Mouse (Mus musculus): ENCODE measurements around the gene Ccdc187.
A peak's percentile ranks its signal among the peaks of the same experiment; 100 is the strongest.

The Ccdc187 gene

DNA sequence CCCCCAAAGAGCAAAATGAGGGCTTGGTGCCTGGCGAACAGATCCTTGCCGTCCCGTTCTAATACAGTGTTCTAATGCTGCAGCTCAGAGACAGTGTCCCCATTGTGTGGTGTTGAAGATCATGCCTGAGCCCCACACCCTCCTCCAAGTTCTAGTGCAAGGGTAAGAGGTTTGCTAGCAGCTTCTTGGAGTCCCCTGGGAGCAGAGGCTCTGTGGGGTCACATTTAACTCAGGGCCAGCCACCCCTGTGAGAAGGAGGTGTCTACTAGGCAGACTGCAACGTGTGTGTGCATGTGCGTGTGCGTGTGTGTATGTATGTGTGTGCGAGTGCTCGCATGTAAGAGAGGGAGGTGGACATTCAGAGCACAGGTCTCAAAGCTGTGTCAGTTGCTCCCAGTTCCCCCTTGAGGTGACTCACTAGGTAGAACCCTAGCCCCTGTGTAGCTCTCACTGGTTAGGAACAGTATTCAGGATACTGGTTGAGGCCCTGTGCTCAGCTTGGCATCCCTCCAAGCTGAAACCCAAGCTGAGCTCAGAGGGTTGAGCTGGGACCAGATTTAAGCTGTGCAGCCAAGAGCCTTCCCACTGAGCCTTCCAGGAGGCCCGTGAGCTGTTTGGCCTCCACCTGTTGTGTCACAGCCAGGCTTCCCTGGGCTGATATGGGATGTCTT is 22.4 kb upstream of the Ccdc187 start:
- DNase-seq (ENCODE audit: low read depth, low spot score) = no peak

DNA sequence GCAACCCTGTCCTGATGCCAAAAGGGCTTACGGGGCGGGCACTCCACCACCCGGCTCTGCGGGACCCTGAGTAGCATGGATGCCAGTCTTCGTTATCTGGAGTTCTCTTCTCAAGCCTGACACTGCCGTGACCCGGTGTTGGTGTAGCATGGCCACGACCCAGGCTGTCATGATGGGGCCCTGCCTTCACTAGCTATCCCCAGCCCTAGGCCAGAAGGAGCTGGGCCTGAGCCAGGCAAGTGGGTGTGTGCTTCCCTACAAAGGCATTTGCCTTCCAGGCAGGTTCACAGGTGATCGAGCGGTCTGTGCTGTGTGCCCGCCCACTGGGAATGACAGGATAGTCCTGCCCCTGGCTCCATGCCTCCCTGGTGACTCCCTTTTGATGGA is 21.6 kb upstream of the Ccdc187 start:
- no peak for DNase-seq (ENCODE audit: low read depth, low spot score)

DNA sequence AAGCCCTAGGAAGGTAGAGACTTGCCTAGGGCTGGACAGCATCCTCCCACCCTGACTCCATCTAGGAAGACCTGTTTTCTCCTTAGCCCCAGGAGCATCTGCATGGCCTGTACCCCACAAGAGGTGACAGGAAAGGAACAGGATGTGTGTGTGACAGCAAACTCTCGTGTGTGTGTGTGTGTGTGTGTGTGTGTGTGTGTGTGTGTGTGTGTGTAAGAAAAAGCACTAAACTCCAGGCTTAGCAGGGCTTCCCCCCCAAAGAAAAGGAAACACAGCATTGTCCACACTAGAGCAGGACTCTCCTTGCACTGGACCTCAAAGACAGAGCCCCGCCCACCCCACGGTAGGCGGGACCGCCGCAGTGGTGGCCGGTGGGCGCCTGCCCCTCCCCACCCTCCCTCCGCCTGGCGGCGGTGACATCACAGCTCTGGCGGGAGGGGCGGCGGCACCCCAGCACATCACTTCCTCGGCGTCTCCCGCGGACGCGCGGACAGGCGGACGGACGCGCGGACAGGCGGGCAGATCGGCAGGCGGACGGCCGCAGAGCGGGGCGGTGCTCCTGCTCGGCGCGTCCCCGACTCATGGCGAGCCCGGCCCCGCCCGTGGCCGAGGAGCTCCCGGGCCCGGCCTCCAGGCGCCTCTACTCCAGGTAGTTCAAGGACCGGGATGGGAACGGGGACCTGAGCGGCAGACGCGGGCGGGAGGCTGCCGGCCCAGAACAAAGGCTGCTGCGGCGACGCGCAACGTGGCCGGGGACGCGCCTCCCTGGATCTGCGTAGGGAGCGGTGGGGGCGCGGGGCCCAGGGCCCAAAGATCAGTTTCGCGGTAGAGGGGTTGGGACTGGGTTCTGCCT is 20.9 kb upstream of the Ccdc187 start, which contains the start of gene Gpsm1:
Gpsm1 (plus strand) TSS at position 444 of the 853 bp plus-strand sequence.
- no peak for DNase-seq (ENCODE audit: low read depth, low spot score)

- no peak for DNase-seq (ENCODE audit: low read depth, low spot score)
These were observed 20.1 kb upstream of the Ccdc187 start for GRCm38 (mm10) chr2:26314281-26315071.

DNA sequence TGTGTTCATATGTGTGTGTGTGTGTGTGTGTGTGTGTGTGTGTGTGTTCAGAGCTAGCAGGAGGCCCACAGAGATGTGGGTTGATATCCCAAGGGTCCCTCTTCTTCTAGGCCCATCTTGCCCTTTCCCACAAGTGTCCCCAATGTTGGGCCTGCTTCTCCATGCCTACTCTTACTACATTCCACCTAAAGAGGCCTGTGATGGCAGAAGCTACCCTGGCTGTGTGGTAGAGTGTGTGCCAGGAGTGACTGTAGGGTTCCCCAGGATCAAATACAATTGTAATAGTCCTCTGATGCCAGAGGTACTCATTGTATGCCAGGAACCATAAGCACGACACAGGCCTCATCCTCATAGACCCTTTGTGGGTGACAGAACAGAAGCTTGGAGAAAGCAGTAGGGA is 19.0 kb upstream of the Ccdc187 start:
- no peak for DNase-seq (ENCODE audit: low read depth, low spot score)

GRCm38 (mm10) chr2:26312812-26313211 is 18.5 kb upstream of the Ccdc187 start:
- DNase-seq (ENCODE audit: low read depth, low spot score) = no peak

DNA sequence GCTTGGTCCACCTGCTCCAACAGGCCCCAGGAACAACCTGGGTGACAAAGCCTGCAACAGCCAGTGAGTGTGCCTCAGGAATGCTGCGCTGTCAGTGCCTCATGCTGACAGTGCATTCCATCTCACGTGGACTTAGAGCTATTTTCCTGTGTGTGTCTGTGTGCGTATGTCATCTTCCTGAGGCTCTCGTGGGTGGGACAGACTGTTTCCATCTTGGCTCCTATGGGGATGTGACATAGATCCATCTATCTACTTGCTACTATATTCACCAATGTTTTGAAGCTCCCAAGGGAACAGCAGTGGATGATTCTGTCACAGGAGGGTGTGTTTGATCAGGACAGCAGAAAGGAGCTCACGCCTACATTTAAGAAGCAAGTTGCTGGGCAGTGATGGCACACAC is 17.6 kb upstream of the Ccdc187 start:
- no peak for DNase-seq (ENCODE audit: low read depth, low spot score)

DNA sequence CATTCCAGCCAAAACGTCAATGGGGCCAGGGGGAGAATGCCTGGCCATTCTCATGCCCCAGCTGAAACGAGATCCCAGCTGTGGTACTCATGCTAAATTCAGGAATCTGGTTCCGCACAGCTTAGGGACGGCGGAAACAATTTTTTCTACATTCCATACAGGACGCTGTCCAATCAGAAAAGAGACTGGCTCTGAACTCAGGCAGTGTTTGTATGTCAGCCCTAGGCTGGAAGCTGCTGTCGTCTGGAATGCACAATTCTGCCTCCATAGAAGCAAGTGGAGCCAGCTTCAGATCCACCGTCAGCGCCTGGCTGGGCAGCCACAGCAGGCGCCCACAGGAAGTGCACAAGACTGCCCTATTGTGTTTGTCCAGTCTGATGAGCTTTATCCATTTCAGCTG is 15.4 kb upstream of the Ccdc187 start:
- no peak for DNase-seq (ENCODE audit: low read depth, low spot score)

DNA sequence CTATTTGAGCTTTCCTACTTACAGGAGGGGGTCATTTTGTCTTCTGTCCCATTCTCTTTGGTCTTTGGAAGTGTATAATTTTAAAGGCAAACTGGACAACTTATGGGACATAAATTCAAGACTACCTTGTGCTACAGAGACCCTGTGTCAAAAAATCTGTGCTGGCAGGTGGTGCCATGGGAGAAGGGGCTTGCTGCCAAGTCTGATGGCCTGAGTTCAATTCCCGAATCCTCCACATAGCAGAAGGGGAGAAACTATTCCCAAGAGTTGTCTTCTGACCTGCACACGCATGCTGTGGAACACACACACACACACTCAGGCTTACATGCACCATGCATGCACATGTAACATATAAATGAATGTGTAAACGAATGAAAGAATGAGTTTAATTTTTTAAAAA is 12.3 kb upstream of the Ccdc187 start:
- no peak for DNase-seq (ENCODE audit: low read depth, low spot score)

DNA sequence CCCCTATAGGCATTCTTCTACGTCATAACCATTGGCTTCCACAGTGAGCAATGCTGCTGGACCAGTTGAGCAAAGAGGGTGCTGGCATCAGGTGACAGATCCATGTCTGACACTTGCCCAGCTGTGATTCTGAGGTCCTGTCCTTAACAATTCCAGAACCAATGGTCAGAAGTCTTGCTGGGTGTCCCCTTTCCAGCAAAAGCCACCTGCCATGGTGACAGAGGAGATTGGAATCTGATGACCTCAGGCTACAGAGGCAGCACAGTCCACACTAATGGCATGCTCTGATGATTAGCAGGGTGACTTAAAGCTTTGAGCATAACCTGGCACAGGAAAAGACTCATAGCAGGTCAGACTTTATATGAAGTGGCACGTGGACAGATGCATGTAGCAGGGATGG is 11.2 kb upstream of the Ccdc187 start:
- DNase-seq (ENCODE audit: low read depth, low spot score) = no peak

- no peak for DNase-seq (ENCODE audit: low read depth, low spot score)
These were observed 10.4 kb upstream of the Ccdc187 start for GRCm38 (mm10) chr2:26304711-26305110.

DNA sequence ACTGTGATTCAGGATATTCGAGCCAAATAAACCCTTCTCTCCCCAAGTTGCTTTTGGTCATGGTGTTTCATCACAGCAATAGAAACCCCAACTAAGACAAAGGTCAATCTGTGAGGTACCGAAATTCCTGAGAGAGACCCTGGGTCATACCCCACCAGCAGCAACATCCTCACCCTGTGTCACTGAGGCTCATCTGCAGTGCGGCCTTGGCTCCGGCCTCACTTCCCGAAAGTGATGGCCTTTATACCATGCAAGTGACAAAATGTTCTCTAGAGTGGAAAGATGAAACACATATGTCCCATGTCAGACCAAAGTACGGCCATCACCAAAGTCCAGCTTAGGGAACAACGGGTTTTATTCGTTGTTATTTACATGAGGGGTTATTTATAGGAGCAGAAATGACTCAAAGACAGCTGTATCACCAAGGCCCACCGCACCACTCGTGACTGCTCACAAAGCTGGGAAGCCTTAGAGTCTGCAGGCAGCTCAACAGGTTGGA is 7.7 kb upstream of the Ccdc187 start:
- no peak for DNase-seq (ENCODE audit: low read depth, low spot score)

DNA sequence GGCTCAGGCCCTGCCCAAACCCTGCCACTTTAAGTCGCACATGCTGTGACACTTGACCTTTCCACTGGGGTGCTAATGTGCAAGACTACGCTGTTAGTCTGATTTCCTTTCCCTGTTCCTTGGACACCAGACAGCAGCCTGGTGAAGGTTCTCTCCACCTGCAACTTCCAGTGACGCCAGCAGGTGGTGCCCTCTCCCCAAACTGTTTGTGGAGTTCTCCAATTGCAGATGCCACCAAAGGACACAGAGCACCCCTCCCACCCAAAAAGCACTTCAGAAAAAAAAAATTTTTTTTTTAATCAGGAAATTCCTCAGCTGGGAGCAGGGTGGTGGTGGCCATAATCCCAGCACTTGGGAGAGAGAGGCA is 6.4 kb upstream of the Ccdc187 start:
- no peak for DNase-seq (ENCODE audit: low read depth, low spot score)

DNA sequence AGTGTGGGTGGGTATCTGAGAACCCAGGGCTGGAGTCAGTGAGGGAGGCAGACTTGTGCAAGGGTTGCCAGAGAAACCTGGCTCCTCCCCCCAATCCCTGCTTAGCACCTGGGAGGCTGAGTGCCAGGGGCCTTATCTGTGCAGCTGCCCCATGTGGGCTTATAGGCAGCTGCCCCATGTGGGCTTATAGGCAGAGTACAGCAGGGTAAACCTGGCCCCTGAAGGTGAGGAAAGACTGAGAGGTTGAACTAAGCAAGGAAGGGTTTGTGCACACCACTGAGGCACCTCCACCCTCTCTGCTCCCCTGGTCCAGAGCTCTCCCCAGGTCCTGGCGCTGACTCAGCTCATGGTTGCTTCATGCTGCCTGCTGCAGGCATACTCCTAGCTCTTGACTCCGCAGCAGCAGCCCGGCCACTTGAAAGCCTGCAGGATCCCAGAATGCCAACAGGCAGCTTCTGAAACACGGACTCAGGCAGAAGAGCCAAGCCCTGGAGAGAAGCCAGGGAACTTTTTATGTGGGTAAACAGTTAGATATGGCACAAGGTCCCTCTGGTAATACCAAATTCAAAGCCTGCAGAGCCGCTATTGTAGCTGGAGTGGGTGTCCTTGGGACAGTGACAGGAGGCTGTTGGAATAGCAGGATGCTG is 5.9 kb upstream of the Ccdc187 start:
- DNase-seq (ENCODE audit: low read depth, low spot score) = no peak

DNA sequence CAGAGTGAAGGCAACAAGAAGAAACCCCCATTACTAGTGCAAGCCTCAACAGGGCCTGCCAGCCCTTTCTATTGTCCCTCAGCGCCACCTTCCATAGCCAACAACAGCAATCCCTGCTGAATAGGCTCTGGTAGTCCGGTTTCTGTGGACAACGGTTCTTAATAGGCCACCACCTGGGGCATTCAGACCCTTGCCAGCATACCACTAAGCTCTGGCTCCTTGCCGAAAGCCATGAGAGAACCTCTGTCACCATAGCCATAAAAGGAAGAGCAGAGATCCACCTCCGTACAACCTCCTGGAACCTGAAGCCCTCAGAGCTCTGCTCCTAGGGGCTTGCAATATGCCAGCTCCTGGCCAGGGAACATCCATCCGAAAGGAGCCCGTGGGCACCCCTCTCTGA is 5.0 kb upstream of the Ccdc187 start:
- DNase-seq (ENCODE audit: low read depth, low spot score) = no peak

DNA sequence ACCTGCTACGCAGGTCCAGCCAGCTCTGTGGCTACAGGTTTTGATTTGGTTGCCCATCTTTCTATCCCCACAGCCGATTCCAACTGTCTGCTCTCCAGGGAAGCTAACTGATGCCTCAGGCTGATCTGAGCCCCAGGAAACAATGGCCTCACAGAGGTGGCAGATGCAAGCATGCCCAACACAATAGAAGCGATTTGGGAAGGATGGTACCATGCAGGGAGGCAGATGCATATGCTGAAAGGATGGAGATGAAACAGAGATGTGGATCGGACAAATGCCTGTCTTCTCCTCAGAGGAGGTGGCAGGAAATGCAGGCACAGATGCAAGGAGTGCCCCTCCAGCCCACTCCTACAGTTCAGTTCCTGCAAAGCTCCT is 4.5 kb upstream of the Ccdc187 start:
- no peak for DNase-seq (ENCODE audit: low read depth, low spot score)

GRCm38 (mm10) chr2:26298208-26298855 is 4.0 kb upstream of the Ccdc187 start:
- DNase-seq (ENCODE audit: low read depth, low spot score) = peak; percentile 72

- DNase-seq (ENCODE audit: low read depth, low spot score) = peak; percentile 83
These were observed 2.3 kb upstream of the Ccdc187 start for GRCm38 (mm10) chr2:26296606-26297195.

- no peak for DNase-seq (ENCODE audit: low read depth, low spot score)
These were observed 4.2 kb downstream of the Ccdc187 start for GRCm38 (mm10) chr2:26290133-26290532.

- no peak for DNase-seq (ENCODE audit: low read depth, low spot score)
These were observed 8.0 kb downstream of the Ccdc187 start for GRCm38 (mm10) chr2:26286391-26286790.

DNA sequence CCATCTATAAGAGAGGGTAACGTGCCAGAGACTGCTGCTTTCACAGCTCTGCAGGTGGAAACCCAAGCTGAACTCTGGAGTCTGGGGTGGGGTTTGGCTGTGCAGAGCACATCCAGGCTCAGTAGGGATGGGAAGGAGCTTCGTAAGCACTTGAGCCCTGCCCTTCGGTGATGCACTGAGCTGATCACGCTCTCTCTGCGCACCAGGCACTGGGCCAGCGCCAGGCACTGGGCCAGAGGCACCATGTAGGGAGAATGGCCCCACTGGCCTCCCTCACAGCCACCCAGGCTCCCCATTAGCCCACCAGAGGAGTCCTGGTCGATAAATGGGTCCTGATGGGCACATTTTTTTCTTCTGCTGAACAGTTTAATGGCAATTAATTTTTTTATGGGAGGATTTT is 8.6 kb downstream of the Ccdc187 start:
- no peak for DNase-seq (ENCODE audit: low read depth, low spot score)

All from telencephalon, adult 2 months (tissue).